Mouse (Mus musculus): ENCODE results near the gene Mrpl58.
A peak's percentile ranks its signal among the peaks of the same experiment; 100 is the strongest.

Gene Mrpl58

DNA sequence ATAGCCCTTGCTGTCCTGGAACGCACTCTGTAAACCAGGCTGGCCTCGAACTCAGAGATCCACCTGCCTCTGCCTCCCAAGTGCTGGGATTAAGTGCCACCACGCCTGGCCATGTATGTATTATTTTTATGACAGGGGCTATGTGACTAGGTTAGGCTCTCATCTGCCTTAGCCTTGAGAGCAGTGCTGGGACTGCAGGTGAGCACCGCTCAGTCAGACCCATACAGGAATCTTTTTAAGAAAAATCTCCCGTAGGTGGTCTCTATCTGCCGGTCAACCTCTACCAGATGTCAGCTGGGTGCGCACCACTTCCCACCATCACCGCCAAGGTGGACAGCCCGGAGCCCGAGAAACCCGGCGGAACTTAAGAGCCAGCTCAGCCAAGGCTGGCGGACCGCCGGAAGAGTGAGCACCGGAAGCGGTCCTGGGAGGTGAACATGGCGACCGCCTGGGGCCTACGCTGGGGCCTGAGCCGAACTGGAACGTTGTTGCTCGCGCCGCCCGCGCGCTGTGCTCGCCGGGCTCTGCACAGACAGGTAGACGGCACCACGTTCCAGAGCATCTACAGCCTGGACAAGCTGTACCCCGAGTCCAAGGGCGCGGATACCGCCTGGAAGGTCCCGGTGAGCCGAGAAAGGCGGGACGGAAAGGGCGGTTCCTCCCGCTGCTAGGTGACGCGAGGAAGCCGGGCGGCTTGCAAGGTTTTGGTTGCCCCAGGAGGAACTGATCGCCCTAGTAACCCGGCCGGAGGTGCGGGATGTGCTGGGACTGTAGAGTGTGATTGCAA, at the start of gene Mrpl58:
Gene Mrpl58 (plus strand): TSS at position 415 of the 787 bp plus-strand sequence.
- peak; percentile 83 for DNase-seq

DNA sequence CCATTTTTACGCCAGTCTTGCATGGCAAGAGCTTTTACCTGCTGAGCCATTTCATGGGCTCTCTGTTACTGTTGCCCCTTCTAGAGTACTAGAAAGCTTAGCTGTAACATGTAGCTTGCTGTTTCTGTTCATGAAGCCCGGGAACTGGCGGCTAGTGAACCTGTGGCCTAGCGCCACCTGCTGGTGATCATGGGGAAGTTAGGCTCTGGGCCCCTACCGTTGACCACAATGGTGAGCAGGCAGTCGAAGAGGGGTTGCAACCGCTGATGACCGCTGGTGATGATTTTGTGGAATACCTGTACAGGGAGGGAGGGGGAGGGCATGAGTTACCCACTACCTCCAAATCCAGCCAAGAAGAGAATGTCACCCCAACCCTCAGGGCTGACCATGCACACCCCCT, 49.4 kb upstream of the Mrpl58 start:
- DNase-seq, result peak; percentile 24

DNA sequence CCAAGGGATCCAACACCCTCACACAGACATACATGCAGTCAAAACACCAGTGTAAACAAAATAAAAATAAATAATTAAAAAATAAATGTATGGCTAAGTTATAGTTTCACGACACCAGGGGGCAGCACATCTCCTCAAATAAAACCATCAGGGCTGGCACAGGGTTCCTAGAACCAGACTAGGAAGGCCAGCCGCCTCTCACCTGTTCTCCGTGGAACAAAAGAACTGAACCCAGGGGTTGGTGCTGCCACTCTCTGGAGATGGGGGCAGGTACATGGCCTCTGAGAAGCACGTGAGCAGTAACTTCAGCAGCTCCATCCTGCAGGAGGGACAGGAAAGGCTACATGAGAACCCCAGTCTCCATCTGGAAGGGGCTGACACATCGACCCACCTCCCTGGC, 45.1 kb upstream of the Mrpl58 start:
- DNase-seq, result peak; percentile 49

DNA sequence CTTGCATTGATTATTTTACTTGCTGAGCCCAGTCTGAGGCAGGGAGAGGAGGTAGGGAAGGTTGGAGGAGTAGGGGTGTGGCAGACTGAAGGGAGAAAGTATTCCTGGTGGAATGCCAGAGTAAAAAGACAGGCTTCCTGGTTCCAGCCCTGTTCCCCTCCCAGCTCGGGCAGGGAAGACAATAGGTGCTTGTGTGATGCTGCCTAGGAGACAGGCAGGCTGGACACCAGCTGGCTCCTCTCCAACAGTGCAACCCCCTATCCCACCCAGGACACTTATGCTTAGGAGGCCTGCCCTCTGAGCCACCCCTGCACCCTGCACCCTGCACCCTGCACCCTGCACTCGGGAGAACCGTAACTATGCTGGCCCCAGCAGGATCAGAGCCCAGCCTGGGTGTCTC, 44.3 kb upstream of the Mrpl58 start:
- no peak for DNase-seq

DNA sequence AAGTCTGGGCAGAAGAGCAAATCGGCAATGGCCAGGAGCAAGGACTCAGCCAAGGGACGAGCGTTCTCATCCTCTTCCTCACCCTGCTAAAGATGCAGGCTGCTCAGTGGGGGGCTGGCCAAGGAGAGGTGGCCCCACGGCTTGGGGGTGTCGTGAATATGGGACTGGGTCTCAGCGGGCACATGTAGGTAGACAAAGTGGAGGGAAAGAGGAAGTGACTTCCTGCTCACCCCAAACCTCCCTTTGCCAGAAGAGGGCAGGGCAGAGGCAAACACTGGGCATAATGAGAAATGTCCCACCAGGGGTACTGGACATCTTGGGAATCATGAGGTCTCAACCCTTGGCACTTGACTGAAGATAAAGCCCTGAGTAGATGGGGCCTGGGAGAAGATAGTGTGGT, 43.8 kb upstream of the Mrpl58 start:
- no peak for DNase-seq

DNA sequence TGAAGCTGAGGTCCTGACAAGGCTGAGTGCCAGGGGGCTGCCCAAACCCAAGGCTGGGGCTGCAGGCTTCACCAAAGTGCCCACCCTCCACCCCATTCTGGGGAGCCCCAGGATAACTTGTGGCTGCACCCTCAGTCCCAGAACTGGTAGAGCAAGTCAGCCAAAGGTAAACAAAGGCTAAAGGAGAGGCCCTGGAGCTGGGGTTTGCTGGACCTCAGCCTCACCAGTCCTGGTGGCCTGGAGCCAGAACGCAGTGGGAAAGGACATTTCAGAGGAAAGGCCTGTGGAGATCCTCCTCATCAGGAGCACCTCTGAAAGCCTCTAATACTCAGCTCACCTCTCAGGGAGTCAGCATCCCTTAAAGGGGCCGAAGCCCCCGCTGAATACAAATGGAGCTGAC, 39.4 kb upstream of the Mrpl58 start:
- DNase-seq, result no peak

DNA sequence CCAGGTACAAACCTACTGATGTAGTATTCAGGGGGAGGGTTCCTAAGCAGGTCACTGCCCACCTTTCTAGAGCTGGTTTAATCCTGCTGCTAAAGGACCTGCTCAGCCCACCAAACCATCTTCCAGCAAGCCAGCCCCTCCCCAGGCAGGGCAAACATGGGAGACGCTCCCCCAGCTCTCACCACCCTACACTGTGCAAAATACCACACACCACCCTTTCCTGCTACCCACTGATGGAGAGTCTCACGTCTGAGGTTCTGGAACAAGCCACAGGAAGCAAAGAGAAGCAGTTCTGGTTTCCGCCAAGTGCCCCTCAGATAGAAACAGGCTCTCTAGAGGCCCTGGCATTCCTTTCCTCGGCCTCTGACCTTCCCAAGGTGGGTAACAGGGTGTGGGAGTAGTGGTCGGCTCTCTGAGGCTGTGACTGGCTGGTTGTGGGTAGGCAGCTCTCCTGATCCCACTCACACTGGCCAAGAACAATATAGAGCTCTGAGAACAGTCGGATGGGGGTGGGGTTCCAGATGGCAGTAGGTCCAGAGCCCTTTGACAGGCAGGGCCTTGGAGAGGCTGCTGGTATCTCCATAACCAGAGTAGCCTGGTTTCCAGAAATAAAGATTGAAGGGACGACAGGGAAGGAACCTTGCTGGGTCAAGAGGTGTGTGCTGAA, 37.4 kb upstream of the Mrpl58 start:
- DNase-seq, result no peak

DNA sequence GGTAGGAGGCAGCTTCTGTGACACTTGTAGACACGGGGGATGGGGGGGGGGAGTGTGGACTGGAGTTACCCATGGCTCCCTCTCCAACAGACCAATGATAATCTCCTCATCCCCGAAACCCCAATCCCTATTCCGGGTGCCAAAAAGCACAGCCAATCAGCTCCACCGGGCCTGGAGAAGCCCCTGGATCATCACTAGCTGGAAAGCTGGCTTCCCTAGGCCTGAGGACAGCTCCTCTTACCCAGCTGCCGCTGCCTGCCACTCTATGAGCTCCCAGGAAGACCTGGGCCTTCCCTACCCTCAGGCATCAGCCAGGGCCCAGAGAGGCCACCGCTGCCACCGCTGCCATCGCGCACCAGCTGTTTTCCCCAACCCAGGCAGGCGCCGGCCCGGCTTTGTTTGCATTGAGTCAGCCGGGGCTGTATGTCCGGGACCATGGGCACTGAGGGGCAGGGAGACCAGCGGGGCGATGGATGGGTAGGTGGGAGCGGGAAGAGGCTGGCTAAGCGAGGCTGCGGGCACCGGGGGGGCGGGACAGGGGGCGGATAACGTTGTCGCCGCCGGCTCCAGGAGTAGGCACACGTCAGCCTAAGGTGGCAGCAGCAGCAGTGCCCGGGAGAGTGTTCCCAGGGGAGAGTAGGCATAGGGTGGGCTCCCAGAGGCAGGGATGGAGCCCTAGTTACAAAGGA, 36.7 kb upstream of the Mrpl58 start:
- DNase-seq, result no peak

DNA sequence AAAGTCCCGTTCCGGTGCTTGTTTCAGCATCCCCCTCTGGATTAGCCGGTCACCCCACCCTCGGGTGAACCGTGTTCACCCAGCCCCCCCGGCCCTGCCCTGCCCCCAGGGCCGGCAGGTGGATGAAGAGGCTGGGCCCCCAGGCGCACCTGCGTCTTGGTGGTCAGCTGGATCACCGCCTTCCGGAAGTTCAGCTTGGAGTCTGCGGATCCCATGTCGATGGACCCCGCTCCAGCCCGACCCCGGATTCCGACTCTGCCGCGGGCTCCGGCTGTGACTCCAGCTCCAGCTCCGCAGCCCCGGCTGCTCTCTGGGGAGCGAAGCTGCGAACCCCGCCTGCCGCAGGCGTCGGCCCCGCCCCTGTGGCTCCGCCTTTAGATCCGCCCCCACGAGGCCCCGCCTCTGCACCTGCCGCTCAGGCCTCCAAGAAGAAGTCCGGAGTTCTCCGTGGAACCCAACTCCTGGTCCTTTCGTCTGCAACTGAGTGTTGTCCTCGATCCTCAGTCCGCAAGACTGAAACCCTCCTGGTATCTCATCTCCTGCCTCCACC, 36.1 kb upstream of the Mrpl58 start, which contains the start of gene Hid1:
Gene Hid1 (minus strand): TSS at position 362 of the 550 bp plus-strand sequence.
- peak; percentile 81 for DNase-seq

DNA sequence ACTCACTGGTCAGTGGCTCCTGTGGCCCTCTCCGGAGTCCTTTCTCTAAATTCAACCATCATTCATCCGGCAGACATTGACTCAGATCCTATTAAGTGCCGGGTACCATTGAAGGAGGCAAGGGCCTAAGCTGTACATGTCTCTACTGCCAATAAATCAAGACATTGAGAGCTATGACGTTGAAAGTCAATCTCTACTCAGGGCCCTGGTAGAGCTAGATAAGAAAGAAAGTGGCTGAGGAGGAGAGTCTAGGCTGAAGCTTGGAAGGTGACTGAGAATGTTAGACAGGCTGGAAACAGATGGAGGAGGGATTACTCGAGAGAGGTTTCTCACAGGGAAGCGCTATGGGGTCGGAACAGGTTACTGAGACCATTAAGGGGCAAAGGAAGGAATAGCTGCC, 33.2 kb upstream of the Mrpl58 start:
- no peak for DNase-seq

DNA sequence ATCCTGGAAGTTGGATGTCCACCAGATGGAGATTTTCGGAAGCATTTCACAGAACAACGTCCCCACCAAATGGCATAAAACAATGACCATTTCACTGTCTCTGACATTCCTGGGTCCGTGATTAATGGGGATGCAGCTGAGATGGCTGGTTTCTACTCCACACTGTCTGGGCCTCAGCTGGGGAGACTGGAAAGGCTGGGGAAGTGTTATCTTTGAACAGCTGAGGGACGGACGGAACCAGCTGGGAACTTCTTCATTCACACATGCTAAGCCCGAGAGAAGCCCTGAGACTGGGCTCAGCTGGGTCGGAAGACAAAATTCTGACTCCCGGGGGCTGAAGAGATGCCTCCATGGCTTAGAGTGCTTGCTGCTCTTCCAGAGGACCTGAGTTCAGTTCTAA, 32.2 kb upstream of the Mrpl58 start:
- DNase-seq, result no peak

DNA sequence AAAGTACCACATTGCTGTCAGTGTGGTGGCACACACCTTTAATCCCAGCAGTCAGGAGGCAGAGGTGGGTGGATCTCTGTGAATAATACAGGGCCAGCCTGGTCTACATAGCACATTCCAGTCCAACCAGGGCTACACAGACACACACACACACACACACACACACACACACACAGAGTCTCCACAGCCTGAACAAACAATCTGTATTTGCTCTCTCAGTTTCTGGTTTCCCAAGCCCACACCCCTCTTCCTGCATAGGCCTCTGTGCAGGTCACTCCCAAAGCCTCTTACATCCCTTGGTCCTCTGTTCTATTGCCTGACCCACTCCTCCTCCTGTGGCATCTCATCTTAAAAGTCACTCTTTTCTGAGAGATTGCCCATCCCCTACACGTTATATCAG, 31.5 kb upstream of the Mrpl58 start:
- DNase-seq, result no peak

DNA sequence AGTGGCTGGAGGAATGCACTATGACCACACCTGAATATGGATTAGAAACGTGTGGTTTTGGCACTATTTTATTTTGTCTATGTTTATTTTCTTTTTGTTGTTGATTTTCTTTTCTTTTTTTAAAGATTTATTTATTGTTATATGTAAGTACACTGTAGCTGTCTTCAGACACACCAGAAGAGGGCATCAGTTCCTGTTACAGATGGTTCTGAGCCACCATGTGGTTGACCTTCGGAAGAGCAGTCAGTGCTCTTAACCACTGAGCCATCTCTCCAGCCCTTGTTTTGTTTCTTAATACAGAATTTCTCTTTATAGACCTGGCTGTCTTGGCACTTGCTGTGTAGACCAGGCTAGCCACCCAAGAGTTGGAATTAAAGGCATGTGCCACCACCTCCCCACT, 30.8 kb upstream of the Mrpl58 start:
- no peak for DNase-seq

DNA sequence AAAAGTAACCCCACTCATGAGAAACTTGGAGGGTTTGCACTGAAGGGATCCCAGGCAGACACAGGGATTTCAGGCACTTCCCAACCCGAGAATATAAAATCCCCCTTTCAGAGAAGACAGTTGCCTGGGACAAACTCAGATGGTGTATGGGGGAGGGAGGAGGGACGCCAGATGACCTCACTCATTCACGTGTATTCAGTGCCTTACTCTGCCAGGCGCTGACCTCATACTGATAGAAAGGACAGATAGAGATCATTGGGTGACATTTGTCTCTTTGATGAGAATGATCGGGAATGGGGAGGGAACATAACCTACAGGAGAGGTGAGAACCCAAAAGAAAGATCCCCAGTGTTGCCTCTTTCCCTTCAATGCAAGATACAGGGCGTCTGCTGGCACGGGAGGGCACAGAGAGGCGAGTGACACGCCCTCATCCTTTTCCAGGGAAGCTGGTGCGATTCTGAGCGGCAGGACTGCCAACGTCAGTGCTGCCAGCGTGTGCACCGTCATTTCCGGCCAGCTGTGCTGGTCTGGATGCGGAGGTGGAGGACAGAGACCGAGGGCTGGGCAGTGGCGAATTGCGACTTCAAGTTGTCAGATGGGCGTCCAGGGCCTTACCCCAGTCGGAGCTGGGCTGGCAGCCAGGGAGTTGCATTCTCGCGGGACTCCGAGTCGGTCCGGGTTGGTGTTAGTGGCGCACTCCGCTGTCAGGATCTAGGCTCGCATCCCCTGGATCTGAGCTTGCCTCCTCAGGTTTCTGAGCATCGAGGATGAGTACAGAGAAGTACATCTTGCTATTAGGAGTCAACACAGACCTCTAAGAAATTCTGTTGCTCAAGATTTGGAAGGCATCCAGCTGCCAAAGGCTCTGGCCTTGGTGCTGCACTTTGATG, 29.5 kb upstream of the Mrpl58 start:
- peak; percentile 51 for DNase-seq

DNA sequence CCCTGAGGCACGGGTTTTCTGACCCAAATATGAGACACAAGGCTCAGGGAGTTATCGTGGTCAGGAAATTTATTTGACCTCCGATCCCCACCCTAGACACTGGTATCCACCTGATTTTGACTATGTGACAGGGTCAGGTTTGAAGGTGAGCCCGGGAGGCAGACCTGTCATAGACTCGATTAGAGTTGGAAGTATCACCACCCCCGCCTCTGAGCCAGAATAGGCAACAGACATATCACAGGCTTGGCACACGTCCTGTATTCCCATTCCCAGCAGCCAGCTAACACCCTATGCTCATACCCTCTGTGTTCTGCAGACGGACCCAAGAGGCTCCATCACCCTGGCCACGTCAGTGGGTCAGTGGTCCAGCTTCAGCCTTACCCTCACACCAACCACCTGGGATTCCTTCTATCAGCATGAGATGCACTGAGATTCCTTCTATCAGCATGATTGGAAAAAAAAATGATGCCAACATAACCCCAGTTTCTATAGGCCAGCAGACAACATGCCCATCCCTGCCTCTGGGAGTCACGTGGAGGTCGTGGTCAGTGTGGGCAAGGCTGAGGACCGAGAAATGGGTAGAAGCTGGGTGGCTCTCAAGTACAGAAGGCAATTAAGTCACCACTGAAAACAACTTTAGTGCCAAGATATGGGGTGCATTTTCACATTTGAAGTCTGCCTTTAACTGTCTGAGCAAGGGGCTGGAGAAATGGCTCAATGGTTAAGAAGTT, 28.7 kb upstream of the Mrpl58 start:
- DNase-seq, result no peak

DNA sequence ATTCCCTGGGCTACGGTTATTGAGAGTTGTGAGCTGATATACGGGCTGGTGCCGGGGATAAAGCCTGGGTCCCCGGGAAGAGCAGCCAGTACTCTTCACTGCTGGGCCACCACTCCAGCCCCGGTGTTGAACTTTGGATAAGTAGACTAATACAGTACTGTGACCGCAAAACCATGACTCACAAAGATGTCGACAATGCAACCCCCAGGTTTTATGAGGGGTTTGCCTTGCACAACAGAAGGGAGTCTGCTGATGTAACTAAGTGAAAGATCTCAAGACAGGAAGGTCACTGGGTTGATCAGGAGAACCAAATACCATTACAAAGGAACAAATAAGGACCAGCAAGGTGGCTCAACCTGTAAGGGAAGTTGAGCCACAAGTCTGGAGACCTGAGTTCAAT, 26.8 kb upstream of the Mrpl58 start:
- DNase-seq, result no peak

DNA sequence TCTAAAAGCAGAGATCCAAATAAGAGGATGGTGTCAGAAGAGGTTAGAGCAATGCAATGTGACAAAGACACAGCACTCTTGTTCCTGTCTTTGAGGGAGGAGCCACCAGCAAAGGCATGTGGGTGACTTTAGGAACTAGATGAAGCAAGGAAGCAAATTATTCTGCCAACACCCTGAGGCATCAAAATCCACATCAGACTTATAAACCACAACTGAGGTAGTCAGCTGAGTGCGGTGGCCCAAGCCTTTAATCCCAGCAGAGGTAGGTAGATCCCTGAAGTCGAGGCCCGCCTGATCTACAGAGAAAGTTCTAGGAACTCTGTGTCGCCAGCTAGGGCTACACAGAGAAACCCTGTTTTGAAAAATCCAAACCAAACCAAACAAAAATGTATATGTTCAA, 26.3 kb upstream of the Mrpl58 start:
- DNase-seq, result no peak

DNA sequence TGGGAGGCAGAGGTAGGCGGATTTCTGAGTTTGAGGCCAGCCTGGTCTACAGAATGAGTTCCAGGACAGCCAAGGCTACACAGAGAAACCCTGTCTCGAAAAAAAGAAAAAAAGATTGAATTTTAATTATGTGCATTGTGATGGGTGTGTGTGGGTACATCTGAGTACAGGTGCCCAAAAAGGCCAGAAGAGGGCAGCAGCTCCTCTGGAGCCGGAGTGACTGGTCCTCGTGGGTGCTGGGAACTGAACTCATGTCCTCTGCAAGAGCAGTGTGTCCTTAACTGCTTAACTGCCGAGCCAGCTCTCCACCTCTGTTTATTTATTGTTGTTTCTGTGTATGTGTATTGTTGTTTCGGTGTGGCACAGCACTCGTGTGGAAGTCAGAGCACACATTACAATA, 25.7 kb upstream of the Mrpl58 start:
- DNase-seq, result no peak

DNA sequence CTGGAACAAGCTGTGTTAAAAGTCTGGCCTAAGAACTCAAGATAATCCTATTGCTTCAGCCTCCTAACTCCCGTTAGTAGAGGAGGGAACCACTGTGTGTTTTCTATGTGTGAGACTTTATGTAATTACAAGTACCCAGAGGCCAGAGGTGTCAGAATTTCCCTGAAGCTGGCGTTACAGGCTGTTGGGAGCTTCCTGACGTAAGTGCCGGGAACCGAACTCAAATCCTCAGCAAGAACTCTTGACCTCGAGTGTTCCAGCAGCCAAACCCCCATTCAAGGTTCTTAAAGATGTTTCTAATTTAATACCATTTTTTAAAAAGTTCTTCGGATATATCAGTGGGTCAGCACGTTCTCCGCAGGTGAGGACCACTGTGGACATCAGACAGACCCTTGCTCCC, 22.3 kb upstream of the Mrpl58 start:
- no peak for DNase-seq

DNA sequence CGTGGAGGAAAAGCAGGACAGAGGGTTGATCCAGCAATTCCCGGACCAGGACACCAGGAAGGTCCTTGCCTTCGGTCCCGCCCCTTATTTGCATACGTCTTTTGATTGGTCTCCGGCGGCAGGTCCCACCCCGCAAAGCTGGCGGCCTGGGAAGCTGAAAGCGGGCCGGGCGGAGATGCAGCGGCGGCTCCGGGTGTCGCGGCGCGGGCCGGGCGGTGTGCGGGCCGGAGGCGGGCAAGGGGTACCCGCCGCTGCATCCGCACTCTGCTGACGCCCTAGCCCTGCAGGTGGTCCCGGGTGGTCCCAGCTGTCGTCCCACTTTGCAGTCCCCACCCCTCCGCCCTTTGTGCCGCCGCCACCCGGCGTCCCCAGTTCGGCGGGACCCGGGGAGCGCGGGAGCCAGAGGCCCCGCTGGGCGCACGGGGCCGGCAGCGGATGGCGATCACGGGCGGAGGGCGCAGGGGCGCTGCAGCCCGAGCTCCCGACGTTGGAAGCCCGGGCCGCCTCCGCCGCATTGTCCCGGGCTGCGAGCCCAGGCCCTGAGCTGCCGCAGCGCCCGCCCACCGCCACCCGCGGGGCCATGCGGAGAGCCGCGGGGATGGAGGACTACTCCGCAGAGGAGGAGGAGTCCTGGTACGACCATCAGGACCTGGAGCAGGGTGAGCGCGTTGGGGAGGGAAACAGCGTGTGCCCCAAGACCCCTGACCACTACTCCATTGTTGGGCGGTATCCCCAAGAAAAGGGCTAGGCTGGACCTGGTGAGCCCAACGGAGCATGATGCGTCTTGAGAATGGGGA, 21.6 kb upstream of the Mrpl58 start, which contains the start of gene Cdr2l:
Gene Cdr2l (plus strand): TSS at position 174 of the 797 bp plus-strand sequence.
- DNase-seq, result peak; percentile 90

DNA sequence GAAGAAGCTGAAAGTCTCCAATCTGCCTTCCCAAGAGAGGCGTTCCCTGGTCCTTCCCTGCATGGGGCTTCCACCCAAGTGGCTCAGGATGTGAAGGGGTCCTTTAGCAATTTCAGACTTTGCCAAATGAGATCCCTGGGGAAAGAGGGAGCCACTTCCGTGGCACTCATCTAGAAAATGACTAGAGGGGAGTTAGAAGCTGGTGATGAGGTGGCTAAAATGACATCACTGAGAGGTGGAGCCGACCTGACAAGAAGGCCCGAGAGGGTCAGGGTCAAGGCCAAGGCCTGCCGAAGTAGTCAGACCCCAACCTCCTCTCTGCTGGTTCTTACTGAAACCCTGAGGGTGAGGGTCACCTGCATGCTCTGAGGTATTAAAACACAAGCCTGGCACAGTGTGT, 20.7 kb upstream of the Mrpl58 start:
- no peak for DNase-seq

Measured in kidney, adult 11 months (tissue).